Mouse (Mus musculus) brown adipose tissue, adult 24 weeks (tissue): ENCODE measurements around the gene Cdhr1. TPM values are rescaled to one million over a fixed set of nuclear protein-coding genes. Genes with fewer than 3 reads are reported as not detected.

Experiments used
- H3K27ac ChIP-seq: fragments of 200-500 bp; replicated peaks from 2 replicates; pipeline ENCODE4 v1.5.1; 2012; ENCODE audit warnings: low read depth, mild to moderate bottlenecking, low read length
- H3K4me1 ChIP-seq: fragments of 200-500 bp; 2 replicates; pipeline ENCODE4 v1.6.1; 2012; ENCODE audit warnings: low read length, mixed read lengths; ENCODE audit not compliant: control insufficient read depth, insufficient read depth, insufficient read length
- H3K4me3 ChIP-seq: fragments of 200-500 bp; 2 replicates; pipeline ENCODE4 v1.5.1; 2012; ENCODE audit warnings: low read depth, mild to moderate bottlenecking, low read length, moderate library complexity; ENCODE audit not compliant: insufficient read depth
- polyA plus RNA-seq: library from polyadenylated mRNA; stranded (reverse); fragments of >200 nt; gene quantifications from 2 replicates; pipeline ENCODE4 v1.2.4, GENCODE M21; 2012; ENCODE audit not compliant: missing spikeins, insufficient read depth, insufficient read length

The Cdhr1 gene
- polyA plus RNA-seq, 1 experiment: not detected

DNA sequence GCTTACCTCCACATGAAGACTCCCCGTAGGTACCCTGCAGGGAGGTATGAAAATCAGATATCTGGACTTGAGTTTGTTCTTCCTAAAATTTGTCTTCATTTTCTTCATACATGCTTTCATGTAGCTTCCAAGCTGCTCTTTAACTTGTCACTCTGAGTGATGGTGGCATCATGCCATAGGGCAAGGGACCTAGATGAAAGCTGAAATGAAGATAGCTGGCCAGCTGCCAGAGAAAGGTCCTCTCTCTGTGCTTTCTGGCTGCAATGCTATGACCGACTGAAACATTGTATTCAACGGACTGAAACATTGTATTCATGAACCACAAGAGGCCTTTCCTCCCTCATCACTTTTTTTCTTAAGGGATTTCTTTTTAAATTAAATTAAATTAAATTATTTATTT lies 69.6 kb downstream of the Cdhr1 start:
- Histone ChIP-seq H3K4me1 (no peaks in the 10 kb centered on the region), H3K27ac (no peak overlapping the region), H3K4me3 (no peak overlapping the region)

DNA sequence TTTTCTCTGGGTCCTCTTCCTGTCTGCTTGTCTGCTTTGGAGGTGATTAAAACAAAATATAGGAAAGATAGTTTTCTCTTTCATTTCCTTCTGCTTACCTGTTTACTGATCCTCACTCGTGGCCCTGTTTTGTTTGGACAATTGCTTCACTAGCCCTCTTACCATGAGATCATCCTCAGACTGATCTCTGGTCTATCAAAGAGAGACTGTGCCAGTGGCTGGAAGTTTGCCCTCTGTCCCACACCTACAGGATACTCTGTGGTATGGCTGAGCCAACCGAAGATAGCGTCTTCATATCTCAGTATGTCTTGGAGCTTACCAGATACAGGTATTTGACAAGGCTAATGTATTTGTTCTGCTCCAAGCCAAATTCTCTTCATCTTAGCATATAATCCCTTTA lies 70.2 kb downstream of the Cdhr1 start:
- no peak overlapping the region for H3K4me3 ChIP-seq
- H3K27ac ChIP-seq: no peak overlapping the region
- H3K4me1 ChIP-seq: no peaks in the 10 kb centered on the region

Other genes with a start within 250 kb of the Cdhr1 start
- gene Ccser2, start 129.6 kb downstream of the Cdhr1 start, polyA plus RNA-seq: 46.7 and 88.5 TPM in 2 replicates
- gene Rgr, start 49.4 kb downstream of the Cdhr1 start, polyA plus RNA-seq: not detected in 2 replicates
- not detected in 2 replicates for gene Lrit1, start 43.5 kb downstream of the Cdhr1 start, polyA plus RNA-seq
- not detected in 2 replicates for gene Lrit2, start 30.4 kb downstream of the Cdhr1 start, polyA plus RNA-seq
- gene 2610528A11Rik, start 15.7 kb upstream of the Cdhr1 start, polyA plus RNA-seq: 2.2 TPM in 1 of 2 replicates, not detected in the other
- 1,037 and 1,094 TPM in 2 replicates for gene Ghitm, start 36.9 kb upstream of the Cdhr1 start, polyA plus RNA-seq